Mouse (Mus musculus) forebrain, embryonic 11.5 days (tissue): Measurements from ENCODE around the gene Kcnrg. TPM values are rescaled to one million over a fixed set of nuclear protein-coding genes. Genes with fewer than 3 reads are reported as not detected.

Experiments
- ATAC-seq: fragments of 200-750 bp; cut with Nextera tagmentation; replicated peaks from 2 replicates; pipeline ENCODE4 v1.8.0; 2017; ENCODE audit warnings: moderate TSS enrichment; ENCODE audit not compliant: low FRiP score
- DNase-seq: peaks from one replicate; pipeline ENCODE4 v3.0.0-alpha.2; 2017; ENCODE audit warnings: low spot score
- H3K27ac ChIP-seq: fragments of 300-500 bp; sonication (generic); 2 replicates; pipeline ENCODE4 v1.5.1; 2014; ENCODE audit warnings: low read depth, low read length
- H3K27me3 ChIP-seq: fragments of 300-500 bp; sonication (generic); 2 replicates; pipeline ENCODE4 v1.6.1; 2014; ENCODE audit warnings: mild to moderate bottlenecking, low read length, mixed read lengths; ENCODE audit not compliant: control insufficient read depth, insufficient read depth
- H3K36me3 ChIP-seq: fragments of 300-500 bp; sonication (generic); 2 replicates; pipeline ENCODE4 v1.6.1; 2014; ENCODE audit warnings: mild to moderate bottlenecking, low read length, moderate library complexity, mixed read lengths; ENCODE audit not compliant: control insufficient read depth, insufficient read depth
- H3K4me1 ChIP-seq: fragments of 300-500 bp; sonication (generic); replicated peaks from 2 replicates; pipeline ENCODE4 v1.6.1; 2014; ENCODE audit warnings: low read length, mixed read lengths; ENCODE audit not compliant: control insufficient read depth, insufficient read depth
- H3K4me2 ChIP-seq: fragments of 300-500 bp; sonication (generic); 2 replicates; pipeline ENCODE4 v1.6.1; 2014; ENCODE audit warnings: low read depth, mild to moderate bottlenecking, low read length, moderate library complexity, mixed read lengths; ENCODE audit not compliant: severe bottlenecking
- H3K4me3 ChIP-seq: fragments of 300-500 bp; sonication (generic); 2 replicates; pipeline ENCODE4 v1.5.1; 2014; ENCODE audit warnings: low read depth, low read length
- H3K9ac ChIP-seq: fragments of 300-500 bp; sonication (generic); 2 replicates; pipeline ENCODE4 v1.6.1; 2014; ENCODE audit warnings: low read length
- H3K9me3 ChIP-seq: fragments of 300-500 bp; sonication (generic); 2 replicates; pipeline ENCODE4 v1.6.1; 2016; ENCODE audit warnings: low read length, mixed read lengths; ENCODE audit not compliant: control insufficient read depth
- WGBS: fragments of 180-500 bp; shearing (Covaris S2); extraction: QIAGEN DNeasy Blood & Tissue Kit; methylation state at CpG from one replicate; pipeline ENCODE4 v1.1.7; 2014; 5-methylcytosine and 5-hydroxymethylcytosine counted together
- microRNA counts: library from miRNA; unstranded; fragments of <30 nt; microRNA quantifications from one replicate; lab custom pipeline; 2015
- microRNA-seq: library from miRNA; unstranded; fragments of <30 nt; microRNA quantifications from one replicate; pipeline ENCODE4, GENCODE M21; 2016; ENCODE audit not compliant: insufficient number of aligned reads
- polyA plus RNA-seq: library from polyadenylated mRNA; unstranded; fragments of >200 nt; fragmentation: Nextera tagmentation; extraction: Ambion mirVana; gene quantifications from 2 replicates; pipeline ENCODE4 v1.2.1, GENCODE M21; 2014

Kcnrg gene
- polyA plus RNA-seq, 1 experiment from 2014 or later: 1.0 TPM

GRCm38 (mm10) chr14:61648685-61649504 lies 41.6 kb downstream of the Kcnrg start:
- H3K9me3 ChIP-seq: no peaks in the 10 kb centered on the region
- no peaks in the 10 kb centered on the region for H3K4me1 ChIP-seq
- peak overlapping the region; percentile 98 for H3K4me3 ChIP-seq
- H3K27me3 ChIP-seq: no peaks in the 10 kb centered on the region
- H3K9ac ChIP-seq: peak overlapping the region; percentile 93
- peak overlapping the region; percentile 97 for H3K27ac ChIP-seq
- WGBS: 3% methylated on average over 62 of the region's 62 CpGs
- no peaks in the 10 kb centered on the region for H3K36me3 ChIP-seq
- peak; percentile 91 for ATAC-seq
- H3K4me2 ChIP-seq: peak overlapping the region; percentile 47
- peak; percentile 100 for DNase-seq

- no peaks in the 10 kb centered on the region for H3K27me3 ChIP-seq
- no peak overlapping the region for H3K4me3 ChIP-seq
- H3K9me3 ChIP-seq: no peaks in the 10 kb centered on the region
- H3K27ac ChIP-seq: no peak overlapping the region
- H3K9ac ChIP-seq: no peak overlapping the region
- H3K4me2 ChIP-seq: no peak overlapping the region
- ATAC-seq (no peak), DNase-seq (no peak)
- WGBS: 38% methylated on average over 9 of the region's 9 CpGs
- H3K36me3 ChIP-seq: no peaks in the 10 kb centered on the region
- H3K4me1 ChIP-seq: no peaks in the 10 kb centered on the region
These were observed 43.2 kb downstream of the Kcnrg start for GRCm38 (mm10) chr14:61650291-61650960.

DNA sequence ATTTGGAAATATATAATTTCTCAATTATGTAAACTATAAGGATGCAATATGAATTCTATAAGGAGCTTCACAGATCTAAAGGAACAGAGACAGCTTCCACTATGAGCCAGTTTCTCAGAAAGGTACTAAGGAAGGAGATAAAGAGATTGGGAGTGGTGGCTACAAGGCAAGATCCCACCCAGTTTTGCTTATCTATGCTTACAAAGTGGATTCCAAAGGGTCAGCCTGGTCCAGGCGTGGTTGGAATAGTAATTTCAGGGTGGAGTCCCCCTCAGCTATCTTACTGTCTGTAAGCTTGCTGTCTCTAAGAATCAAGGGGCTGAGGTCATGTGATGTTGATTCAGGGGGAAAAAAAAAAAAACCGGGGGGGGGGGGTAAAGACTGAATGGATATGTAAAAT lies 49.2 kb downstream of the Kcnrg start:
- DNase-seq (no peak), ATAC-seq (no peak)
- Histone ChIP-seq H3K27me3 (no peaks in the 10 kb centered on the region), H3K27ac (no peak overlapping the region), H3K4me2 (no peak overlapping the region), H3K36me3 (no peaks in the 10 kb centered on the region), H3K9ac (no peak overlapping the region), H3K4me1 (no peaks in the 10 kb centered on the region), H3K4me3 (no peak overlapping the region), H3K9me3 (no peaks in the 10 kb centered on the region)
- WGBS: 61% methylated on average over 2 of the region's 2 CpGs

DNA sequence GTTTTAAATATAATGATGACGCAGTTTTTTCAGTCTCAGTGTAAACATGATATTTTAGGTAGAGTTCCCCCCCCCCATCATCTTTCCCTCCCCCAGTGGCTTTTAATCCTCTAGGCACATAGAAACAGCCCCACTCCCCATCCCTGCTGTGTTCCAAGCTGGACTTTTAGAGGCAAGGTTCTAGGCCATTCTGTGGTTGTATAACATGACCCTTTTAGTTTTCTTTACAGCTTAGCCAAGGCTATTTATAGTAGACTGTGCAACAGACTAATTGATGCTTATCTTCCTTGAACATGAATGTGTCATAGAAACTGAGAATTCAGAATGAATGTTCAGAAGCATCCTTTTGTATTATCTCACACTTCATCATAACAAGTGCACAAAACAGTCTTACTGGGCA lies 54.2 kb downstream of the Kcnrg start:
- Histone ChIP-seq H3K9me3 (no peaks in the 10 kb centered on the region), H3K27ac (no peak overlapping the region), H3K4me3 (no peak overlapping the region), H3K4me2 (no peak overlapping the region), H3K27me3 (no peaks in the 10 kb centered on the region), H3K9ac (no peak overlapping the region), H3K36me3 (no peaks in the 10 kb centered on the region), H3K4me1 (no peaks in the 10 kb centered on the region)
- WGBS: 97% methylated on average over 1 of the region's 1 CpGs
- no peak for DNase-seq
- ATAC-seq: no peak

GRCm38 (mm10) chr14:61662307-61662706 lies 55.0 kb downstream of the Kcnrg start:
- 91% methylated on average over 8 of the region's 8 CpGs for WGBS
- Histone ChIP-seq H3K4me3 (no peak overlapping the region), H3K27me3 (no peaks in the 10 kb centered on the region), H3K36me3 (no peaks in the 10 kb centered on the region), H3K27ac (no peak overlapping the region), H3K9me3 (no peaks in the 10 kb centered on the region), H3K4me1 (no peaks in the 10 kb centered on the region), H3K4me2 (no peak overlapping the region), H3K9ac (no peak overlapping the region)
- DNase-seq (no peak), ATAC-seq (no peak)

MicroRNAs encoded within 50 kb of the gene (microRNA counts, 519-probe panel; counts per million panel counts)
- microRNA mmu-miR-15a (lab: Ali Mortazavi, UCI) (7,143 counts per million, percentile 93 among the panel's probes with 10 or more counts), microRNA mmu-miR-16 (lab: Ali Mortazavi, UCI) (8,027 counts per million, percentile 99 among the panel's probes with 10 or more counts)

Small RNA genes within 50 kb of the gene (microRNA-seq; reads per million reads assigned to microRNA genes)
- gene Mir15a: 10,110 reads per million, percentile 92 among the genes with 10 or more reads in this experiment
- gene Mir16-1: 3,969 reads per million, percentile 84 among the genes with 10 or more reads in this experiment

Other genes with a start within 250 kb of the Kcnrg start
- 9.2 and 9.4 TPM in 2 replicates for gene Ebpl, start 247.0 kb upstream of the Kcnrg start, polyA plus RNA-seq
- gene Kpna3, start 167.6 kb upstream of the Kcnrg start, polyA plus RNA-seq: 106 and 107 TPM in 2 replicates
- 15.8 and 16.6 TPM in 2 replicates for gene Spryd7, start 50.6 kb upstream of the Kcnrg start, polyA plus RNA-seq
- 26.5 and 27.7 TPM in 2 replicates for gene Trim13, start 9.2 kb upstream of the Kcnrg start, polyA plus RNA-seq